Mouse (Mus musculus) limb, embryonic 14.5 days (tissue): ENCODE results near the gene Gm867. TPM values are rescaled to one million over a fixed set of nuclear protein-coding genes. Genes with fewer than 3 reads are reported as not detected.

Experiments
- ATAC-seq: fragments of 200-750 bp; cut with Nextera tagmentation; 2 replicates; pipeline ENCODE4 v1.8.0; 2017; ENCODE audit warnings: low read depth, moderate number of reproducible peaks, moderate TSS enrichment; ENCODE audit not compliant: low FRiP score
- DNase-seq: peaks from one replicate; pipeline ENCODE4 v3.0.0-alpha.2; 2015; ENCODE audit warnings: low spot score
- H3K27ac ChIP-seq: fragments of 300-500 bp; sonication (generic); replicated peaks from 2 replicates; pipeline ENCODE4 v1.5.1; 2014; ENCODE audit warnings: low read depth, mild to moderate bottlenecking, low read length, moderate library complexity, mixed read lengths
- H3K27me3 ChIP-seq: fragments of 300-500 bp; sonication (generic); 2 replicates; pipeline ENCODE4 v1.6.1; 2014; ENCODE audit warnings: low read length, mixed read lengths; ENCODE audit not compliant: control insufficient read depth, insufficient read depth
- H3K36me3 ChIP-seq: fragments of 300-500 bp; sonication (generic); 2 replicates; pipeline ENCODE4 v1.6.1; 2014; ENCODE audit warnings: mild to moderate bottlenecking, low read length, moderate library complexity, mixed read lengths; ENCODE audit not compliant: control insufficient read depth, insufficient read depth
- H3K4me1 ChIP-seq: fragments of 300-500 bp; sonication (generic); 2 replicates; pipeline ENCODE4 v1.6.1; 2014; ENCODE audit warnings: antibody characterized with exemption, low read length, mixed read lengths; ENCODE audit not compliant: control insufficient read depth, insufficient read depth
- H3K4me2 ChIP-seq: fragments of 300-500 bp; sonication (generic); replicated peaks from 2 replicates; pipeline ENCODE4 v1.6.1; 2014; ENCODE audit warnings: low read depth, mild to moderate bottlenecking, low read length, moderate library complexity; ENCODE audit not compliant: severe bottlenecking
- H3K4me3 ChIP-seq: fragments of 300-500 bp; sonication (generic); replicated peaks from 2 replicates; pipeline ENCODE4 v1.5.1; 2014; ENCODE audit warnings: low read length
- H3K9ac ChIP-seq: fragments of 300-500 bp; sonication (generic); 2 replicates; pipeline ENCODE4 v1.6.1; 2014; ENCODE audit warnings: mild to moderate bottlenecking, low read depth, low read length, moderate library complexity; ENCODE audit not compliant: severe bottlenecking
- H3K9me3 ChIP-seq: fragments of 300-500 bp; sonication (generic); 2 replicates; pipeline ENCODE4 v1.6.1; 2016; ENCODE audit warnings: low read length; ENCODE audit not compliant: control insufficient read depth
- POLR2A ChIP-seq: fragments of 200-500 bp; IDR thresholded peaks from 2 replicates; pipeline ENCODE4 v1.8.0; 2012; ENCODE audit warnings: inconsistent platforms, mild to moderate bottlenecking, moderate library complexity, borderline replicate concordance; ENCODE audit not compliant: insufficient read depth, insufficient read length; ENCODE audit errors: extremely low read depth
- WGBS: fragments of 180-500 bp; shearing (Covaris S2); extraction: QIAGEN DNeasy Blood & Tissue Kit; methylation state at CpG from one replicate; pipeline ENCODE4 v1.1.7; 2014; 5-methylcytosine and 5-hydroxymethylcytosine counted together
- polyA plus RNA-seq, 2 experiments: library from polyadenylated mRNA; depleted of rRNA in 1 of 2; stranded (reverse) in 1 of 2; unstranded in 1 of 2; fragments of >200 nt; fragmentation: Nextera tagmentation in 1 of 2; extraction: Ambion mirVana in 1 of 2; gene quantifications; 2 replicates each; pipeline versions ENCODE4 v1.2.1 to v1.2.3; 2012 to 2014

The Gm867 gene
- polyA plus RNA-seq, 2 experiments = 0.16 TPM; not detected in 1

GRCm38 (mm10) chr10:75930304-75930703 lies 10.2 kb downstream of the Gm867 start:
- peak; percentile 39; the same call in 1 of the 2 replicates for ATAC-seq
- H3K4me2 ChIP-seq = peak overlapping the region; percentile 91
- H3K4me1 ChIP-seq = peaks cover 32% of the 10 kb centered on the region
- H3K4me3 ChIP-seq = peak overlapping the region; percentile 74
- H3K27me3 ChIP-seq = no peaks in the 10 kb centered on the region; the same call in 1 of the 2 replicates
- WGBS = 6% methylated on average over 6 of the region's 6 CpGs
- peak; percentile 51 for DNase-seq
- H3K9ac ChIP-seq = peak overlapping the region; percentile 94
- no peaks in the 10 kb centered on the region for H3K9me3 ChIP-seq
- peaks cover 31% of the 10 kb centered on the region for H3K36me3 ChIP-seq
- no peak for TF ChIP-seq POLR2A
- 0 out of 2 replicates have a peak overlapping the region, but pooled peaks have one; percentile 15 for H3K27ac ChIP-seq

GRCm38 (mm10) chr10:75926396-75926795 lies 14.1 kb downstream of the Gm867 start:
- H3K4me3 ChIP-seq = no peak overlapping the region
- no peak overlapping the region for H3K27ac ChIP-seq
- peaks cover 19% of the 10 kb centered on the region for H3K4me1 ChIP-seq
- no peak for DNase-seq
- no peak overlapping the region for H3K9ac ChIP-seq
- no peak for TF ChIP-seq POLR2A
- ATAC-seq = no peak
- no peaks in the 10 kb centered on the region for H3K27me3 ChIP-seq
- no peaks in the 10 kb centered on the region for H3K9me3 ChIP-seq
- peaks cover 53% of the 10 kb centered on the region for H3K36me3 ChIP-seq
- WGBS = 67% methylated on average over 13 of the region's 13 CpGs
- H3K4me2 ChIP-seq = no peak overlapping the region

- no peak overlapping the region for H3K9ac ChIP-seq
- H3K27ac ChIP-seq = no peak overlapping the region
- no peaks in the 10 kb centered on the region for H3K9me3 ChIP-seq
- ATAC-seq (no peak), DNase-seq (no peak)
- TF ChIP-seq POLR2A = no peak
- peaks cover 56% of the 10 kb centered on the region for H3K36me3 ChIP-seq
- no peak overlapping the region for H3K4me3 ChIP-seq
- H3K27me3 ChIP-seq = no peaks in the 10 kb centered on the region
- H3K4me2 ChIP-seq = no peak overlapping the region
- 55% methylated on average over 2 of the region's 2 CpGs for WGBS
- peaks cover 9% of the 10 kb centered on the region for H3K4me1 ChIP-seq
These were observed 16.1 kb downstream of the Gm867 start for GRCm38 (mm10) chr10:75924324-75924723.

- Histone ChIP-seq H3K36me3 (peaks cover 55% of the 10 kb centered on the region), H3K4me3 (peak overlapping the region; percentile 80), H3K9me3 (no peaks in the 10 kb centered on the region), H3K9ac (peak overlapping the region; percentile 94), H3K4me1 (peaks cover 22% of the 10 kb centered on the region), H3K27me3 (no peaks in the 10 kb centered on the region), H3K4me2 (peak overlapping the region; percentile 50), H3K27ac (peak overlapping the region; percentile 92)
- DNase-seq = peak; percentile 33
- WGBS = 6% methylated on average over 22 of the region's 22 CpGs
- peak; percentile 20; the same call in 1 of the 2 replicates for ATAC-seq
- no peak for TF ChIP-seq POLR2A
These were observed 18.5 kb downstream of the Gm867 start for GRCm38 (mm10) chr10:75921726-75922560.

- DNase-seq (peak; percentile 95), ATAC-seq (peak; percentile 91)
- TF ChIP-seq POLR2A = 0 out of 2 replicates have a peak, but pooled peaks have one; percentile 74
- Histone ChIP-seq H3K4me3 (peak within 1 kb of the TSS; percentile 80), H3K4me2 (peak within 1 kb of the TSS; percentile 70), H3K9ac (peak within 1 kb of the TSS; percentile 94), H3K36me3 (peaks cover 55% of the 10 kb centered on the region), H3K4me1 (peaks cover 24% of the 10 kb centered on the region), H3K9me3 (no peaks in the 10 kb centered on the region), H3K27me3 (no peaks in the 10 kb centered on the region), H3K27ac (peak within 1 kb of the TSS; percentile 92)
- under 1% methylated on average over 66 of the region's 76 CpGs for WGBS
These were observed 19.3 kb downstream of the Gm867 start, which contains the start of gene Smarcb1 for GRCm38 (mm10) chr10:75921026-75921725. Smarcb1 (minus strand) TSS chr10:75921617.
